Mouse (Mus musculus): ENCODE measurements around the gene Ntm.

DNA sequence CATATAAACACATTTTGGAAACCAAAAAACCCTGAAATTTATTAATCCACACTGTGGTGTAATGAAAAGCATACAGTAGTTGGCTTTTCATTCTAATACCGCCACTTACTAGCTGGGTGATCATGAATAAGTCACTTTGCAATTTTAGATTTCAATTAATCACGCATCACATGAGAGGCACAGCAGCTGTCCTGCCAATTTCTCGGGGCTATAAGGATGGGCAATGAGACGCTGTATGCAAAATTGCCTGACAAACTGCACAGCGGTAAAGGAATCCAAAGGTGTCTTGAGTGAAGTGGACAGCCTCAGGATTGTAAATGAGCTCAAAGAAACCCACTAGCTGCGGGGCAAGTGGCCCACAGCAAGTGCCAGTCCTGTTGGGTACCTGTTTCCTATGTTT lies 125.6 kb downstream of the Ntm start:
- TF ChIP-seq CTCF (IDR thresholded peaks at IDR 0.05) (no peak), EP300 (IDR thresholded peaks at IDR 0.05) (no peak)
